In the genomic region with DNA sequence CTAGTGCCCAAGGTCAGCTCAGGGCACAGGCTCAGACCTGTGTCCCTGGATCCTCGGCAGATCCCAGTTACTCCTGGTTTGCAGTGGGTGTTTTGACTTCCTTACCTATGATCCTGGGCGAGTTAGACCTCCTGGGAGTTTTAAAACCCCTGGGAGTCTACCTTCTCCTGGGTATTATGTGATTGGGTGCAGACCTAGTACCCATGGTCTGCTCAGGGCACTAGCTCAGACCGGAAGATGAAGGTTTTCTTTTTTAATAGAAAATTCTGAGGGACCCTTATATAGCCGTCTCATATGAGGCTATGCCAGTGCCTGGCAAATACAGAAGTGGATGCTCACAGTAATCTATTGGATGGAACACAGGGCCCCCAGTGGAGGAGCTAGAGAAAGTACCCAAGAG, we compare ENCODE assay signal across 33 mouse cellular contexts.
"Had no signal": no experiment of that assay in that cellular context is flagged by ENCODE, and none has a peak within 500 bp of the region (broad histone marks: within the 10 kb centered on the region; RNA-seq: fewer than 3 reads in every experiment).

No protein-coding gene starts in this region.

- DNase-seq: heart, postnatal 10 days; heart, postnatal 14 days; heart, postnatal 36 days; kidney, adult 11 months; kidney, adult 18-20 months; kidney, adult 2 months; kidney, adult 8-10 months; kidney, adult 9 months; kidney, postnatal 10 days; kidney, postnatal 14 days; kidney, postnatal 25 days; kidney, postnatal 36 days; kidney, postnatal 4 days; layer of hippocampus, adult 9-11 months; layer of hippocampus, postnatal 36 days had no signal

- H3K4me3 ChIP-seq: heart, embryonic 10.5 days; heart, embryonic 12.5 days; heart, embryonic 13.5 days; heart, embryonic 15.5 days; hindbrain, embryonic 12.5 days; hindbrain, embryonic 15.5 days; intestine, embryonic 15.5 days; kidney, embryonic 15.5 days; layer of hippocampus, adult 2 months; left cerebral cortex, adult 2 months had no signal

- H3K9me3 ChIP-seq: heart, embryonic 10.5 days; heart, embryonic 12.5 days; heart, embryonic 15.5 days; hindbrain, embryonic 12.5 days; hindbrain, embryonic 15.5 days; intestine, embryonic 15.5 days; kidney, embryonic 15.5 days had no signal

- H3K27me3 ChIP-seq: heart, embryonic 12.5 days; heart, embryonic 13.5 days; heart, embryonic 15.5 days; hindbrain, embryonic 12.5 days; hindbrain, embryonic 15.5 days; intestine, embryonic 15.5 days; kidney, embryonic 15.5 days had no signal

- H3K4me2 ChIP-seq: heart, embryonic 11.5 days; heart, embryonic 12.5 days; heart, embryonic 13.5 days; heart, embryonic 15.5 days; hindbrain, embryonic 12.5 days; hindbrain, embryonic 14.5 days; hindbrain, embryonic 15.5 days; intestine, embryonic 15.5 days; kidney, embryonic 15.5 days had no signal

- H3K27ac ChIP-seq: heart, embryonic 10.5 days; heart, embryonic 13.5 days; heart, embryonic 15.5 days; hindbrain, embryonic 12.5 days; hindbrain, embryonic 14.5 days; hindbrain, embryonic 15.5 days; hindbrain, postnatal 0 days; intestine, embryonic 15.5 days; kidney, embryonic 15.5 days; kidney, postnatal 0 days; layer of hippocampus, adult 2 months; left cerebral cortex, adult 2 months had no signal

- H3K4me1 ChIP-seq: heart, embryonic 10.5 days; heart, embryonic 12.5 days; heart, embryonic 13.5 days; heart, embryonic 15.5 days; hindbrain, embryonic 12.5 days; hindbrain, embryonic 15.5 days; intestine, embryonic 15.5 days; kidney, embryonic 15.5 days had no signal

- H3K9ac ChIP-seq: heart, embryonic 12.5 days; heart, embryonic 13.5 days; heart, embryonic 15.5 days; hindbrain, embryonic 12.5 days; hindbrain, embryonic 14.5 days; hindbrain, embryonic 15.5 days; intestine, embryonic 15.5 days; kidney, embryonic 15.5 days had no signal

- ATAC-seq: hindbrain, embryonic 16.5 days; hindbrain, postnatal 0 days; inflammation-experienced regulatory T-cells, adult 6 months; intestine, embryonic 15.5 days; intestine, embryonic 16.5 days; intestine, postnatal 0 days had no signal
